Mouse (Mus musculus) megakaryocyte-erythroid progenitor cell, adult 5-6 weeks (primary cell): Measurements from ENCODE around the gene Slc25a33. TPM values are rescaled to one million over a fixed set of nuclear protein-coding genes. Genes with fewer than 3 reads are reported as not detected.
"Not testable (repeated sequence)": the region's sequence is repeated elsewhere in the genome, so short reads cannot be mapped to it uniquely, and the experiment has no call there.

Experiments
- ATAC-seq: replicated peaks from 2 replicates; pipeline ENCODE4 v1.8.0; 2016; ENCODE audit warnings: mild to moderate bottlenecking, inconsistent platforms; ENCODE audit not compliant: severe bottlenecking, poor library complexity, low FRiP score, low TSS enrichment
- total RNA-seq, 2 experiments: library from RNA; stranded (forward) in 1 of 2; stranded (reverse) in 1 of 2; fragments of 200-1000, 215-1000 nt in 1 of 2; fragments of >200 nt in 1 of 2; fragmentation: Nextera tagmentation in 1 of 2; gene quantifications; 2 replicates each; pipeline ENCODE4 v1.2.3; 2014 to 2017

The Slc25a33 gene
- total RNA-seq, 2 experiments from 2014 or later: 8.1 to 16.3 TPM

DNA sequence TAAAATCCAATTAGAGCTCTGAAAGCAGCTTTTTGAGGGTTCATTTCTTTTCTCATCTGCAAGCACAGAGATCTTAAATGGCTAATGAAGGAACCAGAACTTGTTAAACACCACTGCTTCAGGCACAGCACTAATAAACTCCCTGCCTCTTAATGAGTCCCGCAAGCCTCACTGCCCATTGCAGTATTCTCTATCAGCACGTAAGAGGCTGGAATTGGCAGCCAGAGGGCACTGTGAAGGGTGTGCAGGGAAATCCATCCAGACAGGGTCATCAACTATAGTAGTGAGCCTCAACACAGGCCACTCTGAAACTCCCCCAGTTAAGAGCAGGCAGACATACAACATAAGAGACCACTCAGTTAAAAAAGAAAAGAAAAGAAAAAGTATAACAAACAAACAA lies 1.7 kb downstream of the Slc25a33 start:
- ATAC-seq: no peak

DNA sequence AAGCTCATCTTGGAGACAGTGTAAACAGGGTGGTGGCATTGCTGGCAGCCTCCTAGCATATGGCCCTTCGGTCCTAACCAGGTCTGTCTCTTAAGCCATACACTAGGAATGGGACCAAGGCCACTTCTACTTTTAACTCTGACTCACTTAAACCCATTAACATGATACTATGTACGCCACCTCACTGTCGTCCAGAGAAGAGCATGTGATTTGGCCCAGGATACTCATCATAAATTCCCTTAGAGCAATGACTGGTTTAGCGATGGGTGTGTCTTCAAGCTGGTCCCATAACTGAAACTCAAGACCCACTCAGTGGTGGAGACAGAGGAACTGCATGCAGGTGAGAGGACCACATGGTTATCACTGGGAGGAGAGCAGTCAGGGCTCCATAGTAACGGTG lies 8.9 kb downstream of the Slc25a33 start:
- no peak for ATAC-seq

DNA sequence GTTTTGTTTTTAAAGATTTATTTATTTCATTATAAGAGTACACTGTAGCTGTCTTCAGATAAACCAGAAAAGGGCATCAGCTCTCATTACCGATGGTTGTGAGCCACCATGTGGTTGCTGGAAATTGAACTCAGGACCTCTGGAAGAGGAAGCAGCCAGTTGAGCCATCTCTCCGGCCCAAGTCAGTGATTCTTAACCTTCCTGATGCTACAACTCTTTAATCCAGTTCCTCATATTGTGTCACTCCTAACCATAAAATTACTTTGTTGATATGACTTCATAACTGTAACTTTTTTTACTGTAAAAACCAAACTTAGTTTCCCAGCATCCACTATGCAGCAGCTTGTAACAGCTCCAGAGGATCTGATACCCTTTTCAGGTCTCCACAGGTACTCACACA lies 10.7 kb downstream of the Slc25a33 start:
- ATAC-seq: no peak

DNA sequence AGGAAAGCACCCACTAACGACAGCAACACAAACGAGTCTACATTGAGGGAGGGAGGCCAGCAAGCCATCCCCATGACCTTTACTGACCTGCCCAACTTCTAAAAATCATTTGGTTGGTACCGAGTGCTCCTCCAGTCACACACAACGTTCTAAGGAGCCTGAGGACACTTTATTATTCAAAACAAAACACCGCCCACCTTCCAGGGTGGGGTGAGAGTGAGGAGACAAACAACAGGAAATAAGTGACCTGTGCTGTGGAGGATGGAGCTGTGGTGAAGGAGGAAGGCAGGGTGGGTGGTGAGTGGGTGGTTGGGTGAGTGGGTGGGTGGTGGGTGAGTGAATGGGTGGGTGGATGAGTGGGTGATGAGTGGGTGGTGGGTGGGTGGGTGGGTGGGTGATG lies 14.6 kb downstream of the Slc25a33 start:
- ATAC-seq: no peak

DNA sequence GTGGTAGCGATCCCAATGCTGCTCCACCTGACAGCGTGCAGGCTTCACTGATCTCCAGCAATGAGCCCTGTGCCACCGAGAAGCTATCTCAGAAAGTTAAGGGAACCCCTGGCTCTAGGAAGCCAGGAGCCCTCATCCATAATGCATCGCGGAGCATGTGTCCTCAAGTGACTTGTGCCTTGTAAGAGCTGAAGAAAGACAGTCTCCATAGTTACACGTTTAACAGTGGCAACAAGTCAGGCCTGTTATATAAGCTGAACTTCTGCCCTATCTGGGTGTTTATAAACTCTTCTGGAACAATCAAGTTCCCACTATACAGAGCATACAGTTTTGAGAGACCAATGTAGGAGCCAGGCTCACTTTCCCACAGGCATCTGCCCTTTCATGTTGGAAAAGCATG lies 15.7 kb downstream of the Slc25a33 start:
- ATAC-seq: no peak

DNA sequence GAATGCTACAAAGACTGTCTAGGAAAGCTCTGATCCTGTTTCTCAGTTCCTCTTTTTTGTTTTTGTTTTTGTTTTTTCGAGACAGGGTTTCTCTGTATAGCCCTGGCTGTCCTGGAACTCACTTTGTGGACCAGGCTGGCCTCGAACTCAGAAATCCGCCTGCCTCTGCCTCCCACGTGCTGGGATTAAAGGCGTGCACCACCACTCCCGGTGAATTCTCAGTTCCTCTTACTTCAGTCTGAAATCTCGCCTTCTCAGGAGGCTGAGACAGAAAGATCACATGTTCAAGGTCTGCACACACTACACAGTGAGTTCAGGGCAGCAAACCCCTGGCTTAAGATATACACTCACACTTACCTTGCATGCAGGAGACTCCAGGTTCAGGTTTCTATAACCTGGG lies 17.5 kb downstream of the Slc25a33 start:
- ATAC-seq: not testable (repeated sequence)

DNA sequence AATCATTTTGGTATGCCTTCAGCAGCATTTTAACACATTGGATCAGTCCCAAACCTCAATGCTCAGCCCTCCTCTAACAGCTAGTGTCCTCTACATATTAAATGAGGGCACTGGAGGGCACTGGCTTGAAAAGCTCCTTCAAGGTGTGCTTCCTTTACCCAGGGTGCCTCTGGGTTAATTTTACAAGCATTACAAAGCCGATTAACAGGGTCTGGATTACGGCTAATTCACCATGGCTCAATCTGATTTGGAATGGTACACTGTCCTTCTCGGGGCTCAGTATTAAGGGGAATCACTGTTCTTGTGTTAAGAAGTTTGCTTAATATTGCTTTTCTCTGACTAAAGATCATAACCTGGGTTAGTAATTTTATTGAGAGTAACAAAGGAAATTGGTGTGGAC lies 21.2 kb downstream of the Slc25a33 start:
- ATAC-seq: no peak

DNA sequence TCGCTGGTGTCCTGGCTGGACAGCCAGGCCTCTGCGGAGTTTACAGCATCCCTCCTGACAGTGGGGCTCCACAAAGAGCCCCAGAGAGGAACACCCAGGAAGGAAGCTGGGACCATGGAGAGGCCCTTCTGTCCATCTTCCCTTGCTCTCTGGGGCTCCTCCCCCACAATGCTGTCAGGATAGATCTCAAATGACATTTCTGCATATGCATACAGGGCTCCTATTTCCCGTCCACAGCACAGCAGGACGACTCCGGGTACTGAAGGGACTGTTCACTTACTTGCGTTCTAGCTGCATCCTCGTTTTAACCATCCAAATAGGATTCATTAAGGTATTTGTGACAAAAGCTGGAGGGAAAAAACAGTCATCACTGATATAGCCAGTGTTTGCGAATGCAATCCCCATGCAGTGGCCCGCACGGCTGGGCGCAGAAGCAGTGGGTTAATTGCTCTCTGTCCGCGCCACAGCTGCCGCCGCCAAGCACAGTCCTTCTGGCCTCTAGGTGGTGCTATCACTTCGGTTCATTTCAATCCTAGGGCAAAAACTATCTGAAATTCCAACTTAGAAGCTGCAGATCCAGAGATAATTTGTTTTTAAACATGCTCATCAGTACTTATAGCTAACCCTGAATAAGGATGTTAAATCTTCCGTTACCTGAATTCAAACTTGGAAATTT lies 21.8 kb downstream of the Slc25a33 start:
- peak; percentile 87 for ATAC-seq

DNA sequence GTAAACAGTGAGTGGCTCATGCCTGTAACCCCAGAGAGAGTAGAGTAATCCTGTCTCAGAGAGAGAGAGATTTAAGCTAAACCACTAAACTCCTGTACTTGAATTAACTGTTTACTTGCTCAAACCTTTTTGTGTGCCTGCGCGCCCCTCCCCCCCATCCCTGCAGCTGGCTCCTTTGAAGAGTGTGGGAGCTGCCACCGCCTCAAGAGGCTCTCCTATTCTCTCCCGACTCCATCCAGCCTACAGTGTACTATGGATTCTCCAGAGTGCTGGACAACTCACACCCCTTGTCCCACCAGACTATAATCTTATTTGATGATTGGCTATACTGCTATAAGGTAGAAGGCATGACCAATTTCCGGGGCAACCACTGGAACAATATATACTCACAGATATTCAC lies 23.4 kb downstream of the Slc25a33 start:
- ATAC-seq: no peak

DNA sequence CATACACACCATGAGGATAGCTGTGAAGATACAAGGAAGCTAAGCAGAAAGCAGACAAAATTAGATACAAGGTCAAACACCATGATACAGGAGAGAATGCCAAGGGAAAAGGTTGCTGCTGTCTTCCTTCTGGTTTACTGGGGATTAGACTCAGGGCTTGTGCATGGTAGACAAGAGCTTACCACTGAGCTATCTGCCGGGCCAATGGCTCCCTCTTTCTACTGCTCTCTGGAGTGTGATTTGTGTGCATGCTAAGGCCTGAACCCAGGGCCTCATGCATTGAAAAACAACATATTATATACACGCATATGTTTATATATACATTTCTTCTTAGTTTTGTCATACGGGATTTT lies 24.4 kb downstream of the Slc25a33 start:
- not testable (repeated sequence) for ATAC-seq

DNA sequence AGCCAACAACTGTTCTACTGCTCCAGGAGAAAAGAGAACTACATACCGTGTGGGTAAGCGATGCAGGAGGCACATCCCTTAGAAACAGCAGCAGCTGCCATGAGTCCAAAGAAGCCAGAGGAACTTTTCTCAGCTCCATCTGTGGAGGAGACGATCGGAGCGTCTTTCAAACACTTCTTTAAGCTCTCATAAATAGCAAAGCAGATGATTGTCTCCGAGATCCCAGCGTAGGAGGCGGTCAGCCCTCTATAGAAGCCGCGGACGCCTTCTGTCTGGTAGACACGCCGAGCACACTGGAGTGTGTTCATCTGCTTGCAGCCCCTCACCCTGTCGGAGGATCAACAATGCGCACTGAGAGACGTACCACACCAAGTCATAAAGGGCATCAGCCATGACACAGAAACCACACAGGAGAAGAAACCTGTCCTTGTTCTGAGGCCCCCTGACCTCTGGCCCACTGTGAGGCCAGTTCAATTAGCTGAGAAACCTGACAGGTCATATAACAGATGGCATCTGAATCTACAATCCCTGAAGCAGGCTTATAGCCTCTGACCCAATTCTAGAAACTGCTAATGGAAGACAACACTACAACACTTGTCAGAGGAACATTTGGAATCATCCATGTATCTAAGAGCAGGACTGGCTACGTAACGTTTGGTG lies 24.9 kb downstream of the Slc25a33 start:
- ATAC-seq: no peak

DNA sequence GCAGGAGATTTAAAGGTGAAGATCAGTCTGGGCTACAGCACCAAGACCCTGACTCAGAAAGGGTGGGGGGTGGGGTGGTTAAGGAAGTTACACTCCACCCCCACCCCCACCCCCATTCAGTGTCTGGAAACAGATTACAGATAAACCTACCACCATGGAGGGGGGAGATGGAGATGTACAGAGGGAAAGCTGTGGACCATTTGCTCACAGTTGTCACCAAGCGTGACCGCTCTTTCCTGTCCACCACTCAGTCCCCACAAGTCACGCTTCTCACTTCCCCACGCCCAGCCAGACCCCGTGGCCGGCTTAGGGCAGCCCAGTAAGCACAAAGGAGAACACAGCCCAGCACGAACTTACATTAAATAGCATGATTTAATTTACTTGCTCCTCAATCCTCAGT lies 30.0 kb downstream of the Slc25a33 start:
- no peak for ATAC-seq

DNA sequence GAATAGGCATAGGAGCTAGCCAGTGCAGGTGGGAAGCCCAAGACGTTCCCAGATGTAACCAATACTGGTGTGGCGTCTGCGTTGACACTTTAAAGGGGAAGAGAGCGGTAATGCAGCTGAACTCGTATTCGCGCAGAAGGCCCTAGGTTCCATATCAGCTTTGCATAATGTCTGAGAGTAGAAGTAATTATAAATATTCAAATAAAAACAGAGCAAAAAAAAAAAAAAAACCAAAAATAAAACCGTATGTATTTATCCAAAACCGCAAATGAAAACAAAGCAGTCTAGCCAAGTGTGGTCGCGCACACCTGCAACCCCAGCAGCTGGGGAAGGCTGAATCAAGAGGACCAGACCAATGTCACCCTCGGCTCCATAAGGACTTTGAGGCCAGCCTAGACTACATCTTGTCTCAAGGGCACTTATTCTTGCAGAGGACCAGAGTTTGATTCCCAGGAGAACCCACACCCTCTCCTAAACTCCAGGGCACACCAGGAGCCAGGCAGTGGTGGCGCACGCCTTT lies 32.0 kb downstream of the Slc25a33 start:
- ATAC-seq: no peak

DNA sequence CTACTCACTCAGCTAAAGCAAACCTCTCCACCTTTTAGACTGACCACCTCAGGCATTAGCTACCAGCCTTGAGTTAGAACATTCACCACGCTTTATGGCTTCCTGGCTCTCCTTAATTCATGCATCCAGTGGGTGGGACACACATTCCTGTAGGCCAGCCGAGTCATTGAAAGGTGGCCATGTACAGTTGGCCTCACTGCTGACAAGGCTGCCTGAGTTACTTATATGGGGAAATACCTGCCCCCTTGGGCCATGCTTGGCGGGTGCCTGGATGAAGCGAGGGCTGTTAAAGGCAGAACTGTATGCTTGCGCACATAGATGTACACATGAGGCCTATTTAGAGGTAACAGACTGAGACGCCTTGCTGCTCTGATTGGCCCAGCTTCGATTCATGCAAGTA lies 33.8 kb downstream of the Slc25a33 start:
- no peak for ATAC-seq

DNA sequence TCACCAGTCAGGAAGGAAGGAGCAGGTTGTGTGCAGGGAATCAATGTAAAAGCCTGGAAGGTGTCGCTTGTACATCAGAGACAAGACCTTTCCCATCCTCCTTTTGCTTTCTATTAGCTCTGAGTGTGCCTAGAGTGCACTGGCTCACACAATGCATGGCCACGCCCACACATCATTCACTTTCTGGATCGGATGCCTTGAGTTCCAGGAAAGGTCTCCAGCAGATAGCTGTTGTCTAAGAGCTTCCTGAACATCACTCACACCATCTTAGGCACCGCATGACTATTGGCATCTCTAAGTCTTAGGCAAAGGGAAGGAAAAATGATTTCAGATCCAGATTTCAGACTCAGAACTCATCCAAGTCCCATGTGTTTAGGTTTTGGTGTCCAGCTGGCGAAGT lies 34.6 kb downstream of the Slc25a33 start:
- ATAC-seq: no peak

DNA sequence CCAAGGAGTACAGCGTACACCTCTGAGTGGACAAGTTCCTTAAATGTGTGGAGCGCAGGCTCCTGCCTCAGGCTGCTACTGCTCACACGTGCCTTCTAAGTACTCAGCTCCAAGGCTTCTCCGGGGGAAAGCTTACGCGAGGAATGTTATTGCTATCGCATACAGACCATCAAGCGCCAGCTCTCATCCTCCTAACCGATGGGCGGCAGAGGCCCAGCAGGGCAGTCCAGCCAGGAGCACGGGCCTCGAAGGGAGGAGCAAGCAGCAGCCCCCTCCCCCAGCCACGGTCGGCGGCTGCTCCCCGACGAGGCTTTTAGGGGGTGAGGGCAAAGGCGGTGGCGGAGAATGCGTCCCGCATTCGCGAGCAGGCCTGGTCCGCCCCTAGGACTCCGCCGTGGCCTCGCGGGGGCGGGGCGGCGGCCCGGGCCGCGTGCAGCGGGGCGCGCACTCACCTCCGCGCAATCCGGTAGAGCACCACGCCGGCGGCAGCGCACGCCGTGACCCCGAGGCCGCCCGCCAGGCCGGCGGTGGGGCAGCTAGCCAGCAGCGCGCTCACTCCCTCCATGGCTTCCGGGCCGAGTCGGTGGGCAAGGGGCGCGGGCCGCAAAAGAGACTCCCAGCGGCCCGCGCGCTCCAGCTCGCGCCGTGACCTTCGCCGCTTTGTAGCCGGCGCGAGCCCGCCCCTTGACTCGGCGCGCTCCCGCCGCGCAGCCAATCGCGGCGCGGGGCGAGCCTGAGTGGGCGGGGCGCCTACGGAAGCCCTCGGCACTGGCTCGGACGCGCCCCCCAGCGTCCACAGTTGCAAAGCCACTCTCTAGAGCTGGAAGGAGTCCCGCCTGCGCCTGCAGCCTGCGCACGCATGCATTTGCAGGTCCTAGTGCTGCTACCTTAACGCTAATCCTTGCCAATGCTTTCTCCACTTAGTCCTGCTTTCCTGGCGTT lies 36.4 kb downstream of the Slc25a33 start, which contains the start of gene Tmem201:
Tmem201 (minus strand) TSS at position 662 of the 942 bp plus-strand sequence.
- ATAC-seq: peak; percentile 88

DNA sequence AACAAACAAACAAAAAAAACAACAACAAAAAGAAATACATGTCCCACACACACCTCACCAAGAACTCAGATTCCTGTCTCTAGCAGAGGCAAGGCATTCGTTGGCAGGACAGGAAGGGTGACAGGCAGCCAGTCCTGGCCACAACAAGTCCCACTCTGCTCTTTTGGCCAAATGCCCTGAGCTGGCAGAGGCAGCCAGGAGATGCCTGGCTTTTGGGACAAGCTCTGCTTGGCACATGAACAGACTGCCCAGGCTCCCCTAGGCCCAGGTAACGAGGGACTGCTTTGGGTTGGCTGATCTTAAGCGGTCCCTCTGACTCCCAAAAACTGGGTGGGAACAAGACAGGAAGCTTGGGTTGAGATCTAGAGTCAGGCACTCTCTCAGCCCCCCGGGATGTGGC lies 37.5 kb downstream of the Slc25a33 start:
- ATAC-seq: peak; percentile 32; the same call in 1 of the 2 replicates

DNA sequence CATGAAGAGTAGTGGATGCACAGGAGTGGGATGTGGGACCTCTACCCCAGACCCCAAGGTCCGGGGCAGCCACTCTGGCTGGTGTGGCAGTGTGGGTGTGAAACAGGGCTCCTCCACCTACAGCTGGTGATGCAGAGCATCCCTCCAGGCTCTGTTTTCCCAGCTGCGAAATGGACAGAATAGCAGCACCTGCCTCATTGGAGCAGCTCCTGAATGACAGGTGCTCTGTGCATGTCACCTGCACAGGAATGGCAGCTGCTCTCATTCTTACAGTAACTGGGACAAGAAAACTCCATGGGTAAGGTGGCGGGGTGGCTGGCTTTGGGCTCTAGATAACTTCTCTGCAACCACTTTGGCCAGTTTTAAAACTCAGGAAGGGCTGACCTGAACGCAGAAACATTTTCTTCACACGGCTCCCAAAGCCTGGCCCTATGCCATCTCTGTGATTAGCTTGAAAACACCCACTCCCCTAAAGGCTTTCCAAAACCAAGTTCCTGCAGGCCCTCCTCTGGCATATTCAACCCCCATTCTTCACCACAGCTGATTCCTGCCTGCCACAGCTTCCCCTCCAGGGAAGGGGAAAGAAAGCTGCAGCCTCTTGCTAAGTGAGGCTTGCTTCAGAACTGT lies 38.3 kb downstream of the Slc25a33 start:
- no peak for ATAC-seq

DNA sequence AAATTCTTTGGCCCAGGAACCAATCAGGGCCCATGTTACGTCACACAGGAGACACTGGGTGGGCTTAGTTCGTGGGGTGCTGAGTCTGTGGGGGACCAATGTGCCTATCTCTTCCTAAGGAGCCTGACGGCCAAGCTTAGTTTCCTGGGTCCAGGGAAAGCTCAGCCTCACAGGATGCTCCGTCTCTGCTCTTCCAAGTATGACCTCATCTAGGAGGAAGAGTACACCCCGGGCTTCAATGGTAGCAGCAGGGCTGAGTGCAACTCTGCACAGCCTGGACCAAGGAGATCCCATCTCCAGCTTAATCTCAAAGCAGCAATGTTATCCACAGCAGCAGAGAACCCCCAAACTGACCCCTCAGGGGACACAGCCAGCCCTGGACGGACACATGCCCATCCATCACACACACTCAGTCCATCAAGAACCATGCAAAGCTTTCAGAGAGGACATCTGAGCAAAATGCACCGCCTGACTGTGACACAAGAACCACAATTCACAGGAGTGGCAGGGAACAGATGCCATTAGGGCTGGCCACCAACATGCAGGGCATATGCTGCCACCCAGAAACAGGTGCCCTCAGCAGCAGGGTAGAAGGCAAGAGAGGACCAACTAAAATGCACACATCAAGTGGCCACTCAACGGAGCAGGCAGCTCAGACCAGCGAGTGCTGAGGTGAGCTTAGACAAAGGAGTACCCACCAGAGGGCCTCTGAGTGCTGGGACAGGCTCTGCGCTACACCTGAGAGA lies 39.2 kb downstream of the Slc25a33 start:
- ATAC-seq: no peak
